Mouse (Mus musculus): Measurements from ENCODE around the gene Hoxc6.

DNA sequence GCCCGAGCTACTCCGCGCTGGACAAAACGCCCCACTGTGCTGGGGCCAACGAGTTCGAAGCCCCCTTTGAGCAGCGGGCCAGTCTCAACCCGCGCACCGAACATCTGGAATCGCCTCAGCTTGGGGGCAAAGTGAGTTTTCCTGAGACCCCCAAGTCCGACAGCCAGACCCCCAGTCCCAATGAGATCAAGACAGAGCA is 30.8 kb upstream of the Hoxc6 start, which contains the start of gene Hoxc5:
- no peak for TF ChIP-seq MAFK (IDR thresholded peaks at IDR 0.05; ENCODE audit: insufficient read depth, low read depth, low read length)
- TF ChIP-seq CHD2 (IDR thresholded peaks at IDR 0.05; ENCODE audit: low read depth, low read length): no peak
- no peak for TF ChIP-seq ZNF384 (IDR thresholded peaks at IDR 0.05; ENCODE audit: low read depth, low read length)
- no peak for TF ChIP-seq ZC3H11A (IDR thresholded peaks at IDR 0.05; ENCODE audit: borderline replicate concordance, low read depth, low read length)

All from ES-E14 (cell line).